Mouse (Mus musculus) CH12.LX (cell line): Measurements from ENCODE around the gene Flg2. TPM values are rescaled to one million over a fixed set of nuclear protein-coding genes. Genes with fewer than 3 reads are reported as not detected.

Experiments
- DNase-seq: peaks from one replicate; pipeline ENCODE4 v3.0.0-alpha.2; 2013; ENCODE audit errors: extremely low read depth
- H3K27ac ChIP-seq: 2 replicates; pipeline ENCODE4 v1.5.1; 2012; ENCODE audit warnings: low read depth, mild to moderate bottlenecking, control low read depth, moderate library complexity; ENCODE audit not compliant: insufficient read depth
- H3K27me3 ChIP-seq: replicated peaks from 2 replicates; pipeline ENCODE3; 2012; ENCODE audit warnings: inconsistent platforms
- H3K36me3 ChIP-seq, 2 experiments: replicated peaks in 1 of 2; 2 replicates each; pipeline versions ENCODE3 to v1.6.1; 2012; ENCODE audit warnings: inconsistent platforms in 1 of 2, low read length in 1 of 2, mild to moderate bottlenecking in 1 of 2, mixed read lengths in 1 of 2, moderate library complexity in 1 of 2; ENCODE audit not compliant: control insufficient read depth in 1 of 2, insufficient read depth in 1 of 2
- H3K4me1 ChIP-seq, 2 experiments: 2 replicates each; pipeline ENCODE4 v1.6.1; 2012; ENCODE audit warnings: inconsistent platforms in 1 of 2, moderate library complexity in 1 of 2; ENCODE audit not compliant: insufficient read depth in 2 of 2, control insufficient read depth in 1 of 2
- H3K4me2 ChIP-seq: 2 replicates; pipeline ENCODE4 v1.6.1; 2012; ENCODE audit warnings: low read depth, mild to moderate bottlenecking, control low read depth; ENCODE audit not compliant: poor library complexity, insufficient read depth, severe bottlenecking
- H3K4me3 ChIP-seq, 3 experiments: fragments of 150-350 bp in 1 of 3; sonication (generic) in 1 of 3; replicated peaks in 1 of 3; 2 replicates each; pipeline versions ENCODE3 to v1.5.1; 2011 to 2012; ENCODE audit warnings: low read depth in 2 of 3, low read length in 2 of 3, mild to moderate bottlenecking in 2 of 3, moderate library complexity in 2 of 3, control low read depth in 1 of 3, improper control_type of control experiment in 1 of 3, inconsistent platforms in 1 of 3, mixed read lengths in 1 of 3; ENCODE audit not compliant: poor library complexity in 1 of 3
- H3K79me2 ChIP-seq: replicated peaks from 2 replicates; pipeline ENCODE4 v1.6.1; 2012; ENCODE audit warnings: mild to moderate bottlenecking, moderate library complexity; ENCODE audit not compliant: control insufficient read depth, poor library complexity, insufficient read depth, severe bottlenecking; ENCODE audit errors: extremely low read depth
- H3K9ac ChIP-seq: 2 replicates; pipeline ENCODE4 v1.6.1; 2012; ENCODE audit warnings: low read depth, mild to moderate bottlenecking, control low read depth, moderate library complexity; ENCODE audit not compliant: insufficient read depth
- H3K9me3 ChIP-seq: replicated peaks from 2 replicates; pipeline ENCODE3; 2012; ENCODE audit warnings: low read length, inconsistent platforms, mixed read lengths
- HCFC1 ChIP-seq: IDR thresholded peaks from 2 replicates; pipeline ENCODE4 v1.6.1; 2012; ENCODE audit warnings: low read depth, mild to moderate bottlenecking, inconsistent platforms, low read length, improper control_type of control experiment
- IRF4 ChIP-seq: IDR thresholded peaks from 2 replicates; pipeline ENCODE4 v1.6.1; 2014; ENCODE audit warnings: low read depth, mild to moderate bottlenecking, inconsistent platforms, low read length, improper control_type of control experiment
- JUND ChIP-seq: conservative IDR thresholded peaks from 2 replicates; pipeline ENCODE4 v1.6.1; 2011; ENCODE audit warnings: low read depth, low read length, improper control_type of control experiment
- KAT2A ChIP-seq: IDR thresholded peaks from 2 replicates; pipeline ENCODE4 v1.6.1; 2012; ENCODE audit warnings: low read length, improper control_type of control experiment, inconsistent platforms; ENCODE audit not compliant: insufficient replicate concordance
- PAX5 ChIP-seq: IDR thresholded peaks from 2 replicates; pipeline ENCODE4 v1.6.1; 2012; ENCODE audit warnings: low read length, inconsistent platforms, mixed read lengths
- RAD21 ChIP-seq: IDR thresholded peaks from 2 replicates; pipeline ENCODE4 v1.6.1; 2011; ENCODE audit warnings: low read depth, mild to moderate bottlenecking, low read length, improper control_type of control experiment, moderate library complexity
- SIN3A ChIP-seq: IDR thresholded peaks from 2 replicates; pipeline ENCODE4 v1.6.1; 2012; ENCODE audit warnings: low read length, improper control_type of control experiment, inconsistent platforms
- dilution Hi-C: fragments of 300-500 bp; cut with MboI; formaldehyde crosslinking; loops from 2 replicates; pipeline ENCODE4 v1.14.3; 2020; ENCODE audit warnings: low sequenced_read_pairs; ENCODE audit not compliant: extremely low pct_unique_long_range_greater_than_20kb, extremely low pct_ligation_motif_present
- in situ Hi-C: fragments of 300-500 bp; cut with MboI; formaldehyde crosslinking; loops from 3 replicates; pipeline ENCODE4 v1.14.3; 2019; ENCODE audit warnings: low sequenced_read_pairs, low pct_ligation_motif_present, low pct_unique_long_range_greater_than_20kb, mixed read lengths
- polyA plus RNA-seq: library from polyadenylated mRNA; unstranded; fragments of >175 nt; gene quantifications from 2 replicates; pipeline ENCODE4 v1.2.1, GENCODE M21; 2012; ENCODE audit warnings: low read depth; ENCODE audit not compliant: insufficient read length
- total RNA-seq, 2 experiments: library from RNA; depleted of rRNA; stranded (reverse); fragments of 300-350 nt in 1 of 2; fragments of >200 nt in 1 of 2; gene quantifications; 2 replicates each; pipeline ENCODE4 v1.2.3; 2012 to 2014

The Flg2 gene
- total and polyA plus RNA-seq, 3 experiments, result not detected

DNA sequence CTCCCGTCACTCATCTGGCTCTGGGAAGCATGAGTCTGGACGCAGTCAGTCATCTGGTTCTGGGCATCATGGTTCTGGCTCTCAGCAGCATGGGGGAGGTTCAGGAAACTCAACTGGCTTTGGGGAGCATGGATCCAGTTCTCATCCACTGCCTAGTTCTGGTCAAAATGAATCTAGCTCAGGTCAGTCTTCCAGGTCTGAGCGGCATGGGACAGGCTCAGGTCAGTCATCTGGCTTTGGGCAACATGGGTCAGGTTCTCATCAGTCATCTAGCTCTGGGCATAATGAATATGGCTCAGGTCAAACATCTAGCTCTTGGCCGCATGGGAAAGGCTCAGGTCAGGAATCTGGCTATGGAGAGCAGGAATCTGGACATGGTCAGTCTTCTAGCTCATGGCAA, 5.4 kb downstream of the Flg2 start:
- H3K79me2 ChIP-seq, result no peaks in the 10 kb centered on the region
- H3K27ac ChIP-seq, result no peak overlapping the region
- no peak overlapping the region for H3K4me3 ChIP-seq
- no peak overlapping the region for H3K4me2 ChIP-seq
- in situ Hi-C loops, result no loop called here
- no peaks in the 10 kb centered on the region for H3K36me3 ChIP-seq
- TF ChIP-seq JUND (no peak), RAD21 (no peak), PAX5 (no peak), HCFC1 (no peak), IRF4 (no peak), SIN3A (no peak), KAT2A (no peak)
- H3K9me3 ChIP-seq, result peaks cover 23% of the 10 kb centered on the region
- dilution Hi-C loops, result no loop called here
- no peaks in the 10 kb centered on the region for H3K27me3 ChIP-seq
- H3K9ac ChIP-seq, result no peak overlapping the region
- H3K4me1 ChIP-seq, result no peaks in the 10 kb centered on the region
- DNase-seq, result no peak

Other genes with a start within 250 kb of the Flg2 start
- not detected in 2 replicates for gene Lce3d, start 239.9 kb upstream of the Flg2 start, total RNA-seq (2012; rRNA removed)
- not detected in 2 replicates for gene Lce3d, start 239.9 kb upstream of the Flg2 start, total RNA-seq (2014; rRNA removed)
- gene Lce3d, start 239.9 kb upstream of the Flg2 start, polyA plus RNA-seq, result not detected in 2 replicates
- not detected in 2 replicates for gene Lce3e, start 230.2 kb upstream of the Flg2 start, total RNA-seq (2012; rRNA removed)
- gene Lce3e, start 230.2 kb upstream of the Flg2 start, total RNA-seq (2014; rRNA removed), result not detected in 2 replicates
- gene Lce3e, start 230.2 kb upstream of the Flg2 start, polyA plus RNA-seq, result not detected in 2 replicates
- gene Lce3f, start 205.1 kb upstream of the Flg2 start, total RNA-seq (2012; rRNA removed), result not detected in 2 replicates
- gene Lce3f, start 205.1 kb upstream of the Flg2 start, total RNA-seq (2014; rRNA removed), result not detected in 2 replicates
- not detected in 2 replicates for gene Lce3f, start 205.1 kb upstream of the Flg2 start, polyA plus RNA-seq
- not detected in 2 replicates for gene Crct1, start 181.6 kb upstream of the Flg2 start, total RNA-seq (2012; rRNA removed)
- gene Crct1, start 181.6 kb upstream of the Flg2 start, total RNA-seq (2014; rRNA removed), result not detected in 2 replicates
- not detected in 2 replicates for gene Crct1, start 181.6 kb upstream of the Flg2 start, polyA plus RNA-seq
- gene Lce1m, start 178.2 kb upstream of the Flg2 start, total RNA-seq (2012; rRNA removed), result not detected in 2 replicates
- gene Lce1m, start 178.2 kb upstream of the Flg2 start, total RNA-seq (2014; rRNA removed), result not detected in 2 replicates
- gene Lce1m, start 178.2 kb upstream of the Flg2 start, polyA plus RNA-seq, result not detected in 2 replicates
- not detected in 2 replicates for gene Gm4858, start 128.5 kb upstream of the Flg2 start, total RNA-seq (2012; rRNA removed)
- not detected in 2 replicates for gene Gm4858, start 128.5 kb upstream of the Flg2 start, total RNA-seq (2014; rRNA removed)
- not detected in 2 replicates for gene Gm4858, start 128.5 kb upstream of the Flg2 start, polyA plus RNA-seq
- not detected in 2 replicates for gene Crnn, start 52.5 kb upstream of the Flg2 start, total RNA-seq (2012; rRNA removed)
- gene Crnn, start 52.5 kb upstream of the Flg2 start, total RNA-seq (2014; rRNA removed), result not detected in 2 replicates
- not detected in 2 replicates for gene Crnn, start 52.5 kb upstream of the Flg2 start, polyA plus RNA-seq
- gene Flg, start 76.2 kb downstream of the Flg2 start, total RNA-seq (2012; rRNA removed), result not detected in 2 replicates
- gene Flg, start 76.2 kb downstream of the Flg2 start, total RNA-seq (2014; rRNA removed), result not detected in 2 replicates
- not detected in 2 replicates for gene Flg, start 76.2 kb downstream of the Flg2 start, polyA plus RNA-seq
- not detected in 2 replicates for gene Hrnr, start 122.5 kb downstream of the Flg2 start, total RNA-seq (2012; rRNA removed)
- not detected in 2 replicates for gene Hrnr, start 122.5 kb downstream of the Flg2 start, total RNA-seq (2014; rRNA removed)
- not detected in 2 replicates for gene Hrnr, start 122.5 kb downstream of the Flg2 start, polyA plus RNA-seq
- gene Rptn, start 196.4 kb downstream of the Flg2 start, total RNA-seq (2012; rRNA removed), result not detected in 2 replicates
- not detected in 2 replicates for gene Rptn, start 196.4 kb downstream of the Flg2 start, total RNA-seq (2014; rRNA removed)
- not detected in 2 replicates for gene Rptn, start 196.4 kb downstream of the Flg2 start, polyA plus RNA-seq
- gene Tchh, start 245.1 kb downstream of the Flg2 start, total RNA-seq (2012; rRNA removed), result not detected in 2 replicates
- gene Tchh, start 245.1 kb downstream of the Flg2 start, total RNA-seq (2014; rRNA removed), result not detected in 2 replicates
- gene Tchh, start 245.1 kb downstream of the Flg2 start, polyA plus RNA-seq, result not detected in 2 replicates